Mouse (Mus musculus): Measurements from ENCODE around the gene Rev3l. TPM values are rescaled to one million over a fixed set of nuclear protein-coding genes. Genes with fewer than 3 reads are reported as not detected.
"Not testable (repeated sequence)": the region's sequence is repeated elsewhere in the genome, so short reads cannot be mapped to it uniquely, and the experiment has no call there.

Rev3l gene
- polyA plus RNA-seq, 1 experiment from 2014 or later = 17.5 TPM

DNA sequence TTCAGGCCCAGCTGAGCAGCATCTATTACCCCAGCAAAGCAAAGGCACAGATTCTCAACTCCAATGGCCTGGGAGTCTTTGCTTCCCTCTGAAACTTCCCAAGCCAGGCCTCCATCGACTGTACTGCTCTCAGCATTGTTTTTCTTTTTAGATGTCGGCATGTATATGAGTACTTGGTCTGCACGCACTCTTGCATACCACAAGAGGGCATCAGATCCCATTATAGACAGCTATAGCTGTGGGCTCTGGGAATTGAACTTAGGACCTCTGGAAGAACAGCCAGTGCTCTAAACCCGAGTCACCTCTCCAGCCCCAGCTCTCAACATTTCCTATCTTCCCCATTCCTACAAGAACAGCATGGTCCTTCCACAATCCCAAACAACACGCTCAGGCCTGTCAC is 164.6 kb downstream of the Rev3l start:
- no peaks in the 10 kb centered on the region for H3K9me3 ChIP-seq (ENCODE audit: control insufficient read depth, low read length)
- WGBS = 82% methylated on average over 5 of the region's 5 CpGs
- no peaks in the 10 kb centered on the region for H3K27me3 ChIP-seq (ENCODE audit: control insufficient read depth, insufficient read depth, low read length)
- H3K36me3 ChIP-seq (ENCODE audit: control insufficient read depth, insufficient read depth, low read length) = peaks cover 11% of the 10 kb centered on the region; the same call in 1 of the 2 replicates
- H3K4me2 ChIP-seq (ENCODE audit: low read length) = no peak overlapping the region
- ATAC-seq (ENCODE audit: insufficient number of reproducible peaks, insufficient read depth, low FRiP score, low read depth) = no peak
- H3K9ac ChIP-seq (ENCODE audit: low read length) = no peak overlapping the region
- no peak overlapping the region for H3K4me3 ChIP-seq (ENCODE audit: control insufficient read depth in 1 of 2, insufficient read depth in 1 of 2, low read depth in 1 of 2, low read length in 2 of 2)
- peaks cover 5% of the 10 kb centered on the region in 2 experiments for H3K4me1 ChIP-seq (ENCODE audit: control insufficient read depth in 2 of 2, insufficient read depth in 2 of 2, low read length in 2 of 2)
- H3K27ac ChIP-seq (replicated peaks in 1 of 2; ENCODE audit: control insufficient read depth in 1 of 2, insufficient read depth in 1 of 2, low read depth in 2 of 2, low read length in 2 of 2) = no peak overlapping the region

DNA sequence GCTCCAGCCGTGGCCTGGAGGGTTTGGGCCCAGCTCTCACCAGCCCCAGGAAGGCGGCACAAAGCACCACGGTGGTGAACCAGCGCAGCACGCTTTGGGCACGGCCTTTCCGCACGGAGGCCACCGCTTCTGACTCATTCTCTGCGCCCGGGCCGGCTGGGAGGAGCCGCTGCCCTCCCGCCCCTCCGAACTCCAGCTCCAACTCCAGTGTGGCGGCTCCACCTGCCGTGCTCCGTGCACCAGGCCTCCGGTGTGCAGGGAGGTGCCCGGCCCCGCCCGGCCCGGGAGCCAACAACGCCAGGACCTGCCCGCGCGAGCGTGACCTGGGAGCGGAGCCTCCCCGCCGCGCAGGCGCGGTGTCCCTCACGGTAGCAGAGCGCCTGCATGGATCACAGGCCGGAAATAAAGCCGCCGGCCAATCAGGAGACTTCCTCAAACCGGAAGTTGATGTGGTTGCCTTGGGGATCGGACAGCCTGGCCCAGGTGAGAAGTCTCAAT is 167.0 kb downstream of the Rev3l start, which contains the start of gene Mfsd4b4:
Gene Mfsd4b4 (minus strand): TSS at position 365 of the 498 bp plus-strand sequence.
- ATAC-seq (ENCODE audit: insufficient number of reproducible peaks, insufficient read depth, low FRiP score, low read depth) = peak; percentile 93
- peak within 1 kb of the TSS; percentile 89 for H3K9ac ChIP-seq (ENCODE audit: low read length)
- H3K4me2 ChIP-seq (ENCODE audit: low read length) = peak within 1 kb of the TSS; percentile 74
- H3K27ac ChIP-seq (replicated peaks in 1 of 2; ENCODE audit: control insufficient read depth in 1 of 2, insufficient read depth in 1 of 2, low read depth in 2 of 2, low read length in 2 of 2) = peak within 1 kb of the TSS; percentile 83 to 84
- WGBS = under 1% methylated on average over 41 of the region's 41 CpGs
- no peaks in the 10 kb centered on the region for H3K27me3 ChIP-seq (ENCODE audit: control insufficient read depth, insufficient read depth, low read length)
- H3K9me3 ChIP-seq (ENCODE audit: control insufficient read depth, low read length) = no peaks in the 10 kb centered on the region
- H3K4me3 ChIP-seq (ENCODE audit: control insufficient read depth in 1 of 2, insufficient read depth in 1 of 2, low read depth in 1 of 2, low read length in 2 of 2) = peak within 1 kb of the TSS; percentile 64 to 95
- H3K4me1 ChIP-seq (ENCODE audit: control insufficient read depth in 2 of 2, insufficient read depth in 2 of 2, low read length in 2 of 2) = peaks cover 5% of the 10 kb centered on the region in 2 experiments
- H3K36me3 ChIP-seq (ENCODE audit: control insufficient read depth, insufficient read depth, low read length) = peaks cover under 1% of the 10 kb centered on the region; the same call in 1 of the 2 replicates

DNA sequence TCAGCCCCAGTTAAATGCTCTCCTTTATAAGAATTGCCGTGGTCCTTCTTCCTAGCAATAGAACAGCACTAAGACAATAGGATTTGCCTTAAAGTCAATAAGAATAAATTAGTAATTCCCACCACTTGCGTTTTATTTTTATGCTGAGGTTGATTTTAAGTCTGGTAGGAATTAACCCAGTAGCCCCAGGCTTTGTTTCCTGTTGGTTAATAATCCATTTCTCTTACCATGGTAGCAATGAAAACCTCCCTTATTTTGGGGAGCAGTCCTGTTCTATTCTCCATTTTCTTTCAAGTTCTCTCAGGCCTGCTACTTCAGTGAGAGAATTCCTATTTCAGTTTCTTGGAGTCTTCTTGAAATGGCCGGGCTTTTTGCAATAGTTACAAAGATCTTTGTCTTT is 172.3 kb downstream of the Rev3l start:
- WGBS = 76% methylated on average over 3 of the region's 3 CpGs
- no peak for ATAC-seq (ENCODE audit: insufficient number of reproducible peaks, insufficient read depth, low FRiP score, low read depth)

DNA sequence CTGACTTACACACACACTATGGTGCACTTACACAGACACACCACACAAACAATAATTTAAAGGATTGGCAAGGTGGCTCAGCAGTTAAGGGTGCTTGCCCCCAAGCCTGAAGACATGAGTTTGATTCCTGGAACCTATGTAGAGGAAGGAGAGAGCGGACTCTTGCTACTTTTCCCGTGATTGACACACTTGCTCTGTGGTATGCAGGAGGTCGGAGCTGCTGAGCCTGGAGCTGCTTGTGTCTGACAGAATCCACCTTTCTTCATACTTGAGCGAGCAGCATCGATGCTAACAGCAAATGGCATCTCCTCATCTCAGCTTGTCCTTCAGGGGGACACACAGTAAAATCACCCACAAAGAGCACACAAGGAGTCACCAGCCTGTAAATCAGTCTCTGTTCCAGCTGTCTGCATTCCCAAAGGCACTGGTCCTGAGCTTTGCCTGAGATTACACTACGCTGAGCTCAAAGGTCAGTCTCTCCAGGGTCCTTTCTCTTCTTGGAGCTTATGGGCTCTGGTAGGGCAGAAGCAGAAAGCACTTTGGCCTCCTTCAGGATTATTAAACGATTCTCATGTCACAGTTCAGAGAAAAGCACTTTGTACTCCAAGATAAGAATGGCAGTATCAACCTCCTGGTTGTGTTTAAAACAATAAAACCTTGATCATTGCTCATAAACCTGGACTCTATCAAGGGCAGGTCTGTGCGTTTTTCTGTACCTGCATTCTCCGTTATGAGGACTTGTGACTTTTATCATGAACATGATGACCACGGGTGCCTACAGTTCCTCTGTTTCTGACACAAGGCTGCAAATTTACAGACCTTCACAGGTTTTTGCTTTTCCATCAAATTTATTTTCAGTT is 175.1 kb downstream of the Rev3l start:
- ATAC-seq (ENCODE audit: insufficient number of reproducible peaks, insufficient read depth, low FRiP score, low read depth) = no peak
- H3K4me2 ChIP-seq (ENCODE audit: low read length) = no peak overlapping the region
- H3K27ac ChIP-seq (replicated peaks in 1 of 2; ENCODE audit: control insufficient read depth in 1 of 2, insufficient read depth in 1 of 2, low read depth in 2 of 2, low read length in 2 of 2) = no peak overlapping the region
- no peaks in the 10 kb centered on the region for H3K4me1 ChIP-seq (ENCODE audit: control insufficient read depth in 2 of 2, insufficient read depth in 2 of 2, low read length in 2 of 2)
- H3K9me3 ChIP-seq (ENCODE audit: control insufficient read depth, low read length) = no peaks in the 10 kb centered on the region
- H3K36me3 ChIP-seq (ENCODE audit: control insufficient read depth, insufficient read depth, low read length) = no peaks in the 10 kb centered on the region
- H3K4me3 ChIP-seq (ENCODE audit: control insufficient read depth in 1 of 2, insufficient read depth in 1 of 2, low read depth in 1 of 2, low read length in 2 of 2) = no peak overlapping the region
- 64% methylated on average over 10 of the region's 10 CpGs for WGBS
- H3K27me3 ChIP-seq (ENCODE audit: control insufficient read depth, insufficient read depth, low read length) = no peaks in the 10 kb centered on the region
- no peak overlapping the region for H3K9ac ChIP-seq (ENCODE audit: low read length)

More for the DNA sequence above, 172.3 kb downstream of the Rev3l start:
- Histone ChIP-seq H3K9ac (ENCODE audit: low read length) (no peak overlapping the region), H3K9me3 (ENCODE audit: control insufficient read depth, low read length) (no peaks in the 10 kb centered on the region), H3K36me3 (ENCODE audit: control insufficient read depth, insufficient read depth, low read length) (no peaks in the 10 kb centered on the region), H3K27ac (replicated peaks in 1 of 2; ENCODE audit: control insufficient read depth in 1 of 2, insufficient read depth in 1 of 2, low read depth in 2 of 2, low read length in 2 of 2) (no peak overlapping the region), H3K4me3 (ENCODE audit: control insufficient read depth in 1 of 2, insufficient read depth in 1 of 2, low read depth in 1 of 2, low read length in 2 of 2) (no peak overlapping the region), H3K4me2 (ENCODE audit: low read length) (no peak overlapping the region), H3K4me1 (ENCODE audit: control insufficient read depth in 2 of 2, insufficient read depth in 2 of 2, low read length in 2 of 2) (peaks cover 0 to 2% of the 10 kb centered on the region in 2 experiments; a peak in 1 of 4 replicates), H3K27me3 (ENCODE audit: control insufficient read depth, insufficient read depth, low read length) (no peaks in the 10 kb centered on the region)

DNA sequence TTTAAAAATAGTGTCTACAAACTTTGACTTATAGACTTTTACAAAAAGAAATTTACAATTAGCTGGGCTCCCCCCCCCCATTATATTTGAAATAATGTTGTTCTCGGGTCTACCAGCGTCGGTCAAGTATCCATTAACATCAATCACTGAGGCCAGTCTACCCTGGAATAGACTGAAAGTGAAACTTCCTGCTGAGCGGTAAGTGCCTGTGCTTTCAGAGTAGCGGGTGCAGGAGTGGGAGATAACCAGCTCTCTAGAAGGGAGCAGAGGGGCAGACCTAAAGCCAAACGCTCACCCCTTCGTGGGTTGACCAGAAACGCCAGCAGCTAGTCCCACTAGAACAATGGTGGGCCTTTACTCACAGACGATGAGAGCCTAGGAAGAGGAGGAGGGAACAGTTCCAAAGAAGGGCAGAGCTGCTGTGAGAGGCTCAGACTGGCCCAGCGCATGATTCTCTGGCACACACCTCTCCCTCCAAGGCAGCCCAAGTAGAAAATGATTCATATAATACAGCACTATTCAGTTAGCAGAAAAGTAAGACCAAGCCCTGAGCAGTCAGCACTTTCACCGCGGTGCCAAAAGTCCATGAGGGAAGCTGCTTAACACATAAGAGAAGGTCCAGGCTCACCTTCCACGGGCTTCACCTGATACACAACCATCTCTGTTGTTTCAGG is 177.0 kb downstream of the Rev3l start:
- Histone ChIP-seq H3K9ac (ENCODE audit: low read length) (no peak overlapping the region; the same call in 1 of the 2 replicates), H3K4me1 (ENCODE audit: control insufficient read depth in 2 of 2, insufficient read depth in 2 of 2, low read length in 2 of 2) (no peaks in the 10 kb centered on the region), H3K4me2 (ENCODE audit: low read length) (peak overlapping the region; percentile 48), H3K27me3 (ENCODE audit: control insufficient read depth, insufficient read depth, low read length) (no peaks in the 10 kb centered on the region), H3K4me3 (ENCODE audit: control insufficient read depth in 1 of 2, insufficient read depth in 1 of 2, low read depth in 1 of 2, low read length in 2 of 2) (peak overlapping the region; percentile 18 to 20; a peak in 2 of 4 replicates), H3K27ac (replicated peaks in 1 of 2; ENCODE audit: control insufficient read depth in 1 of 2, insufficient read depth in 1 of 2, low read depth in 2 of 2, low read length in 2 of 2) (no peak overlapping the region), H3K9me3 (ENCODE audit: control insufficient read depth, low read length) (no peaks in the 10 kb centered on the region), H3K36me3 (ENCODE audit: control insufficient read depth, insufficient read depth, low read length) (no peaks in the 10 kb centered on the region)
- 46% methylated on average over 13 of the region's 13 CpGs for WGBS
- ATAC-seq (ENCODE audit: insufficient number of reproducible peaks, insufficient read depth, low FRiP score, low read depth) = no peak

DNA sequence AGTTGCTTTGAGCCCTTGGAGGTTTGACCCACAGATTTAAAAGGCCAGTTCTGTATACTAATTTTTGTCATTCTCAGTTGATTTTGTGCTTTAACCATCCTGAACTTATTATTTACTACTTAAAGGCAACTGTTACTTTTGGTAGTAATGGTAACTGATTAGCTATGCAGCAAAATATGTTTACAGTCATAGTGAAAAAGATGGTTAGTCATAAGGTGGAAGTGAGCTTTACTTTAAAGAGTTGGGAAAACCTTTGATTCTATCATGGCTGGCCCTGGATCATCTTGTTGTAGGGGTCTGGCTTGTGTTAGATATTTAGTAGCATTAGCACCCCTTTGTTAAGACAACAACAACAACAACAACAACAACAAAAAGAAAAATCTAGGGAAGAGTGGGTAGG is 180.7 kb downstream of the Rev3l start:
- no peaks in the 10 kb centered on the region for H3K9me3 ChIP-seq (ENCODE audit: control insufficient read depth, low read length)
- H3K27ac ChIP-seq (replicated peaks in 1 of 2; ENCODE audit: control insufficient read depth in 1 of 2, insufficient read depth in 1 of 2, low read depth in 2 of 2, low read length in 2 of 2) = no peak overlapping the region
- no peak overlapping the region for H3K9ac ChIP-seq (ENCODE audit: low read length)
- H3K27me3 ChIP-seq (ENCODE audit: control insufficient read depth, insufficient read depth, low read length) = no peaks in the 10 kb centered on the region
- ATAC-seq (ENCODE audit: insufficient number of reproducible peaks, insufficient read depth, low FRiP score, low read depth) = no peak
- no peaks in the 10 kb centered on the region for H3K4me1 ChIP-seq (ENCODE audit: control insufficient read depth in 2 of 2, insufficient read depth in 2 of 2, low read length in 2 of 2)
- H3K4me2 ChIP-seq (ENCODE audit: low read length) = no peak overlapping the region
- H3K4me3 ChIP-seq (ENCODE audit: control insufficient read depth in 1 of 2, insufficient read depth in 1 of 2, low read depth in 1 of 2, low read length in 2 of 2) = no peak overlapping the region
- H3K36me3 ChIP-seq (ENCODE audit: control insufficient read depth, insufficient read depth, low read length) = no peaks in the 10 kb centered on the region

DNA sequence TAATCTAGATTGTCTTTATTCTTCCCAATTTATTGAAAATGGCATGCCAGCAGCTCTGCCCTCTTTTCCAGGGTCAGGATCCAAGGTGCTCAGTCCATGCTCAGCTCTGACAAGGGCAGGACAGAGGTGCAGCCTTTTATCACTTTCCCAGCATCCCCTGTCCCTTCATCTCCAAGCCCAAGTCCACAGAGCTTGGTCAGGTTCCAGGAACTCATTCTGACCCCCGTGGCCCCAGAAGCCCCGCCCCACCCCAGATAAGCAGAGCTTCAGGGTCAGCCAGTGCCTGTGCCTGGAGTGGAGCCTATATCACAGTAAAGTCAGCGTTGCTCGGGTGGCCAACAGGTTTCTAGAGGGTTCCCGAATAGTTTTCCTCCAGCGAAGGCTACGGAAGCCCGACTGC is 192.6 kb downstream of the Rev3l start:
- not testable (repeated sequence) for H3K4me3 ChIP-seq (ENCODE audit: control insufficient read depth in 1 of 2, insufficient read depth in 1 of 2, low read depth in 1 of 2, low read length in 2 of 2); H3K27me3 ChIP-seq (ENCODE audit: control insufficient read depth, insufficient read depth, low read length); H3K4me1 ChIP-seq (ENCODE audit: control insufficient read depth in 2 of 2, insufficient read depth in 2 of 2, low read length in 2 of 2); H3K4me2 ChIP-seq (ENCODE audit: low read length); H3K9me3 ChIP-seq (ENCODE audit: control insufficient read depth, low read length); H3K27ac ChIP-seq (replicated peaks in 1 of 2; ENCODE audit: control insufficient read depth in 1 of 2, insufficient read depth in 1 of 2, low read depth in 2 of 2, low read length in 2 of 2); ATAC-seq (ENCODE audit: insufficient number of reproducible peaks, insufficient read depth, low FRiP score, low read depth); H3K36me3 ChIP-seq (ENCODE audit: control insufficient read depth, insufficient read depth, low read length); H3K9ac ChIP-seq (ENCODE audit: low read length)
- WGBS = 39% methylated on average over 8 of the region's 8 CpGs

Measured in heart, embryonic 14.5 days (tissue).